Mouse (Mus musculus) intestine, embryonic 15.5 days (tissue): ENCODE measurements around the gene Chst10. TPM values are rescaled to one million over a fixed set of nuclear protein-coding genes. Genes with fewer than 3 reads are reported as not detected.

Source experiments
- ATAC-seq: fragments of 200-750 bp; cut with Nextera tagmentation; 2 replicates; pipeline ENCODE4 v1.8.0; 2017; ENCODE audit warnings: moderate TSS enrichment, moderate library complexity
- H3K27ac ChIP-seq: fragments of 300-500 bp; sonication (generic); 2 replicates; pipeline ENCODE4 v1.5.1; 2015; ENCODE audit warnings: mild to moderate bottlenecking, inconsistent platforms
- H3K27me3 ChIP-seq: fragments of 300-500 bp; sonication (generic); replicated peaks from 2 replicates; pipeline ENCODE4 v1.6.1; 2015; ENCODE audit warnings: inconsistent platforms
- H3K36me3 ChIP-seq: fragments of 300-500 bp; sonication (generic); 2 replicates; pipeline ENCODE4 v1.6.1; 2015; ENCODE audit warnings: inconsistent platforms
- H3K4me1 ChIP-seq: fragments of 300-500 bp; sonication (generic); replicated peaks from 2 replicates; pipeline ENCODE4 v1.6.1; 2015; ENCODE audit warnings: inconsistent platforms
- H3K4me2 ChIP-seq: fragments of 300-500 bp; sonication (generic); replicated peaks from 2 replicates; pipeline ENCODE4 v1.6.1; 2015; ENCODE audit warnings: mild to moderate bottlenecking, inconsistent platforms
- H3K4me3 ChIP-seq: fragments of 300-500 bp; sonication (generic); replicated peaks from 2 replicates; pipeline ENCODE4 v1.5.1; 2015; ENCODE audit warnings: inconsistent platforms
- H3K9ac ChIP-seq: fragments of 300-500 bp; sonication (generic); 2 replicates; pipeline ENCODE4 v1.6.1; 2015; ENCODE audit warnings: inconsistent platforms
- H3K9me3 ChIP-seq: fragments of 300-500 bp; sonication (generic); 2 replicates; pipeline ENCODE4 v1.6.1; 2016; ENCODE audit warnings: inconsistent platforms
- WGBS: fragments of 180-500 bp; shearing (Covaris S2); methylation state at CpG from one replicate; pipeline ENCODE4 v1.1.7; 2015; 5-methylcytosine and 5-hydroxymethylcytosine counted together
- polyA plus RNA-seq: library from polyadenylated mRNA; unstranded; fragments of >200 nt; fragmentation: Nextera tagmentation; extraction: Ambion mirVana; gene quantifications from 2 replicates; pipeline ENCODE4 v1.2.1, GENCODE M21; 2015

Chst10 gene
- polyA plus RNA-seq, 1 experiment from 2014 or later: 3.9 TPM

DNA sequence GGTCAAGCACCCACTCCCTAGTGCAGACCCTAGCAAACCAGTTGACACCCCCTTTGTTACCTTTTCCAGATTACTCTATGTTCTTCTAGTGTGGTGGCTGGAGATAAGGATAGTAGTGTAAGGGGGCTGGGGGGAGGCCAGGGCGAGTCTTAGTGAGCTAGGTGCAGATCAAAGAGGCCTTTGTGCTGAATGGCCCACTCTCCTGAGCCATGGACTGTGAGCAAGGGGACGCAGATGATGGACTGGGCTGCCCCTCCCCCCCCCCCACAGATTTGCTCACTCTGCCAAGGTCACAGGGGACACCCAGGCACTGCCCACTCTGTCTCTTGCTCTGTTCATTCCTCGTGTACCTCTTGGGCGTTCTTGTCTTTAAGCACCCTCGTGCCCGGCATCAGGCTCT is 10.9 kb downstream of the Chst10 start:
- 61% methylated on average over 6 of the region's 6 CpGs for WGBS
- H3K36me3 ChIP-seq: no peaks in the 10 kb centered on the region
- no peaks in the 10 kb centered on the region for H3K27me3 ChIP-seq
- H3K27ac ChIP-seq: no peak overlapping the region
- H3K4me1 ChIP-seq: no peaks in the 10 kb centered on the region
- H3K4me3 ChIP-seq: no peak overlapping the region
- no peak overlapping the region for H3K9ac ChIP-seq
- peak; percentile 20; the same call in 1 of the 2 replicates for ATAC-seq
- no peak overlapping the region for H3K4me2 ChIP-seq
- H3K9me3 ChIP-seq: no peaks in the 10 kb centered on the region

- no peaks in the 10 kb centered on the region for H3K27me3 ChIP-seq
- no peak overlapping the region for H3K4me3 ChIP-seq
- no peak overlapping the region for H3K9ac ChIP-seq
- H3K4me1 ChIP-seq: no peaks in the 10 kb centered on the region
- ATAC-seq: no peak
- H3K36me3 ChIP-seq: no peaks in the 10 kb centered on the region
- H3K9me3 ChIP-seq: no peaks in the 10 kb centered on the region
- H3K4me2 ChIP-seq: no peak overlapping the region
- 81% methylated on average over 2 of the region's 2 CpGs for WGBS
- H3K27ac ChIP-seq: no peak overlapping the region
Observed at GRCm38 (mm10) chr1:38886602-38887001, 11.4 kb downstream of the Chst10 start.

DNA sequence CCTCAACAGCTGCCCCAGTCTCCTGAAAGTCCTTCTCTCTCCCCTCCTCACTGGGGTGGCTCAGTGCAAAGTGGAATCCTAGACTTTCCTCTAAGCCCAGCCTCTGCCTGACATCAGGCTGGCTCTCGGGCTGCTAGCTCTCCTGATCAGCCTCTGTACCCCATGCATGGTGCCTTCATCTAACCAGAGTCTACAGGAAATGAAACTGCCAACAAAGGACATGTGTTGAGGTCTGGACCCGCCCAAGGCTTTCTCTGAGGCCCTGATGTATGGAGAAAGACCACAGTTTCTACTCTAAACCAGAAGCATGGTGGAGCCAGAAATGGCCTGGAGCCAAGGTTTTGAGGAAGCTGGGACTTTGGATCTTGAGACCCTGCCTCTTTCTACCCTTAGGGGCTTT is 12.0 kb downstream of the Chst10 start:
- Histone ChIP-seq H3K9me3 (no peaks in the 10 kb centered on the region), H3K9ac (no peak overlapping the region), H3K27me3 (no peaks in the 10 kb centered on the region), H3K4me2 (no peak overlapping the region), H3K4me3 (no peak overlapping the region), H3K4me1 (no peaks in the 10 kb centered on the region), H3K27ac (no peak overlapping the region), H3K36me3 (no peaks in the 10 kb centered on the region)
- ATAC-seq: no peak
- 79% methylated on average over 2 of the region's 2 CpGs for WGBS

DNA sequence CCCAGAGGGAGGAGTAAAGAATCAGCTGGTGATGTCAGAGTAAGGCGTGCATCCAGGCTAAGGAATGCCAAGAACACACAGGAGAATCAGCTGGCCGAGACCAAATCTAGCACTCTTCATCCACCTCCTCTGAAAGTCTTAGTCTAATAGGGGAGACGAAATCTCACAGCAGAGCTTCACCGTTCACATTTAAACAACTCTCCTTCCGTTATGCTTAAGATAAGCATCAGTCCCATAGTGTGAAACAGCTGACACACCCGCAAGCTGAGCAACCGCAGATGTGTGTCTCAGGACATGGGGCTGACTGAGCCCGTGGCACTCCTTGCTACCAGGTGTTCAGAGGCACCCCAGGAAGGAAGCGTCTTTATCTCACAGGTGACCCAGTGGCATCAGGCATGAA is 14.2 kb downstream of the Chst10 start:
- Histone ChIP-seq H3K4me3 (no peak overlapping the region), H3K27ac (no peak overlapping the region), H3K4me2 (no peak overlapping the region), H3K9me3 (no peaks in the 10 kb centered on the region), H3K4me1 (no peaks in the 10 kb centered on the region), H3K36me3 (no peaks in the 10 kb centered on the region), H3K9ac (no peak overlapping the region), H3K27me3 (no peaks in the 10 kb centered on the region)
- no peak for ATAC-seq
- WGBS: 80% methylated on average over 9 of the region's 9 CpGs

- Histone ChIP-seq H3K27me3 (no peaks in the 10 kb centered on the region), H3K4me1 (no peaks in the 10 kb centered on the region), H3K9me3 (no peaks in the 10 kb centered on the region), H3K27ac (no peak overlapping the region), H3K4me3 (no peak overlapping the region), H3K4me2 (no peak overlapping the region), H3K36me3 (no peaks in the 10 kb centered on the region), H3K9ac (no peak overlapping the region)
- no peak for ATAC-seq
- 86% methylated on average over 4 of the region's 4 CpGs for WGBS
Observed at GRCm38 (mm10) chr1:38882746-38883145, 15.2 kb downstream of the Chst10 start.

GRCm38 (mm10) chr1:38881366-38881765 is 16.6 kb downstream of the Chst10 start:
- Histone ChIP-seq H3K4me2 (no peak overlapping the region), H3K9me3 (no peaks in the 10 kb centered on the region), H3K9ac (no peak overlapping the region), H3K36me3 (no peaks in the 10 kb centered on the region), H3K27me3 (no peaks in the 10 kb centered on the region), H3K27ac (no peak overlapping the region), H3K4me3 (no peak overlapping the region), H3K4me1 (no peaks in the 10 kb centered on the region)
- no peak for ATAC-seq
- WGBS: 47% methylated on average over 4 of the region's 4 CpGs

DNA sequence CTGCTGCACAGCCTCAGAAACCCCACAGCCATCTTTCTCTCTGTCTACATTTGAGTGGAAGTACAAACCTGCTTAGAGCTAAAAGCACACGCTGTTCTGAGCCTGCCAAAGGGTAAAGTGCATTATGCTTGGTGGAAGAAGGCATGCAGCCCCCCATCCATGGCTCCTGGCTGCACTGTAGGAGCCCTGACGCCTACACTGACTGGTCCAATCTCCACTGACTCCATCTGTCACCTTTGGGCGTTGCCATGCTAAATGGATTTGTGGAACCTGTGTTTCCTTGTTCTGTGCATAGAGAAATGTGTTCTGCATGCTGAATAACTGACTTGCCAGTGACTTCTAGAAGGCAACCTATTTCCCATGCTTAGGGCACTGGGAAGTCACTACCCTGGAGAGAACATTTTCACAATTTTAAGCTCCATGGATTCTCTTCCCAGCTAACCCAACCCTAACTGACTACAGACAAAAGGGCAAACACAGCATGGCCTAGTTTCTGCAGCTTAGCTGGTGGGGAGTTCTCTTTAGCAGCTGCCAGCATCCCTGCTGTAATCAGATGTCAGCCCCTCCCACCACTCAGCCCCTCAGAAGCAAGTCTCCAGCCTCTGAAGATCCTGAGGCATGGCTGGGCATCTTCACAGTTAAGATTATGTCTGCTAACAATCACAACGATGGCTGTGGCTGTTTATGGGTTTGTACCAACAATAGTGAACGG is 21.1 kb downstream of the Chst10 start:
- Histone ChIP-seq H3K4me3 (no peak overlapping the region), H3K36me3 (no peaks in the 10 kb centered on the region), H3K27me3 (no peaks in the 10 kb centered on the region), H3K9ac (no peak overlapping the region), H3K4me1 (no peaks in the 10 kb centered on the region), H3K27ac (no peak overlapping the region), H3K9me3 (no peaks in the 10 kb centered on the region), H3K4me2 (no peak overlapping the region)
- no peak for ATAC-seq
- WGBS: 53% methylated on average over 5 of the region's 5 CpGs

GRCm38 (mm10) chr1:38873911-38874310 is 24.1 kb downstream of the Chst10 start:
- no peaks in the 10 kb centered on the region for H3K9me3 ChIP-seq
- H3K4me2 ChIP-seq: no peak overlapping the region
- 0 out of 2 replicates have a peak, but pooled peaks cover 3% of the 10 kb centered on the region for H3K4me1 ChIP-seq
- no peak for ATAC-seq
- no peak overlapping the region for H3K9ac ChIP-seq
- no peak overlapping the region for H3K27ac ChIP-seq
- no peak overlapping the region for H3K4me3 ChIP-seq
- H3K27me3 ChIP-seq: no peaks in the 10 kb centered on the region
- H3K36me3 ChIP-seq: no peaks in the 10 kb centered on the region
- 81% methylated on average over 5 of the region's 5 CpGs for WGBS

- H3K9ac ChIP-seq: no peak overlapping the region
- no peak overlapping the region for H3K4me2 ChIP-seq
- H3K27me3 ChIP-seq: no peaks in the 10 kb centered on the region
- WGBS: 91% methylated on average over 6 of the region's 6 CpGs
- H3K4me3 ChIP-seq: no peak overlapping the region
- 0 out of 2 replicates have a peak, but pooled peaks cover 3% of the 10 kb centered on the region for H3K4me1 ChIP-seq
- no peak overlapping the region for H3K27ac ChIP-seq
- H3K9me3 ChIP-seq: no peaks in the 10 kb centered on the region
- H3K36me3 ChIP-seq: no peaks in the 10 kb centered on the region
- no peak for ATAC-seq
Observed at GRCm38 (mm10) chr1:38871834-38872233, 26.1 kb downstream of the Chst10 start.

- Histone ChIP-seq H3K27ac (no peak overlapping the region), H3K9ac (no peak overlapping the region), H3K36me3 (no peaks in the 10 kb centered on the region), H3K4me3 (no peak overlapping the region), H3K4me1 (0 out of 2 replicates have a peak, but pooled peaks cover 3% of the 10 kb centered on the region), H3K4me2 (no peak overlapping the region), H3K9me3 (no peaks in the 10 kb centered on the region), H3K27me3 (no peaks in the 10 kb centered on the region)
- 0 out of 2 replicates have a peak, but pooled peaks have one; percentile 17 for ATAC-seq
- 41% methylated on average over 13 of the region's 13 CpGs for whole genome bisulfite sequencing
Observed at GRCm38 (mm10) chr1:38869398-38870195, 28.4 kb downstream of the Chst10 start.

DNA sequence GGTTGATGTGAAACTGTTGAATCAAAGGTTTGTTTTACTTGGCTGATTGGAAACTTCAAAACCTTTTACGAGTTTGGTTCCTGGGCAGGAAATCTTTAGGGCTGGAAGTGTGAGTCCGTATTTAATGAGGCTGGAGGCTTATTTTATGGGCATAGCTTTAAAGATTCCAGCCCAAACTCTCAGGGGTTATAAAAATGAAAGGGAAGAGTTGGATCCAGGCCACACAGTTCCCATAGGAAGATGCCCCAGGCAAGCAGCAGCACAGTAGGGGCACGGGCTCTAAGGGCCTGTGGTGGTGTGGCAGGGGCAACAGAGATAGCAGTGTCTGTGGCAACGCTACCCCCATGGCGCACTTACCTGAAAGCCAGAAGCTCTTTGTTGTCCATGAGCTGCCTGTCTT is 31.7 kb downstream of the Chst10 start:
- H3K9ac ChIP-seq: no peak overlapping the region
- H3K36me3 ChIP-seq: no peaks in the 10 kb centered on the region
- 0 out of 2 replicates have a peak, but pooled peaks cover 3% of the 10 kb centered on the region for H3K4me1 ChIP-seq
- H3K4me3 ChIP-seq: no peak overlapping the region
- no peaks in the 10 kb centered on the region for H3K27me3 ChIP-seq
- H3K9me3 ChIP-seq: no peaks in the 10 kb centered on the region
- no peak overlapping the region for H3K27ac ChIP-seq
- H3K4me2 ChIP-seq: no peak overlapping the region
- WGBS: 74% methylated on average over 5 of the region's 5 CpGs
- ATAC-seq: no peak

GRCm38 (mm10) chr1:38864341-38864740 is 33.6 kb downstream of the Chst10 start:
- Histone ChIP-seq H3K27me3 (no peaks in the 10 kb centered on the region), H3K4me2 (no peak overlapping the region)

More at GRCm38 (mm10) chr1:38864341-38864740, 33.6 kb downstream of the Chst10 start:
- no peak overlapping the region for H3K27ac ChIP-seq
- no peak overlapping the region for H3K9ac ChIP-seq
- no peaks in the 10 kb centered on the region for H3K36me3 ChIP-seq
- 73% methylated on average over 9 of the region's 9 CpGs for WGBS
- no peaks in the 10 kb centered on the region for H3K4me1 ChIP-seq
- no peak for ATAC-seq
- no peaks in the 10 kb centered on the region for H3K9me3 ChIP-seq
- H3K4me3 ChIP-seq: no peak overlapping the region
